Mouse (Mus musculus) layer of hippocampus, adult 8-10 months (tissue): ENCODE measurements at regions not wholly inside any gene's neighbourhood (a gene's known extent, or its start where the extent isn't known, plus 50 kb on each side); places are given as distances from the start of the nearest gene placed in this dataset.

Experiments used
- DNase-seq, 2 experiments: peaks; one replicate each; pipeline ENCODE4 v3.0.0; 2022; ENCODE audit warnings: low spot score in 2 of 2

DNA sequence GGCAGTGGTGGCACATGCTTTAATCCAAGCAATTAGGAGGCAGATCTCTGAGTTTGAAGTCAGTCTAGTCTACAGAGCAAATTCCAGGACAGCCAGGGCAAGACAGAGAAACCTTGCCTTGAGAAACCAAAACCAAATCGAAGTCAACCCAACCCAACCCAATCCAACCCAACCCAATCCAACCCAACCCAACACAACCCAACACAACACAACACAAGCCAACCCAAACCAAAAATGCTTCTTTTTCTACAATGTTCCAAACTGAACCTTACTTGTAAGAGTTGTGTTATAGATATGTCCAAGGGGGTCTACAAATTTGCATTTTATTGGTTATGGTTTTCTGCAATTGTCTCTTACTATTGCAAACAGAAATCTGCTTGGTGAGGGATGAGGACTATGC, 52.8 kb upstream of the Chodl start:
- no peak for DNase-seq

DNA sequence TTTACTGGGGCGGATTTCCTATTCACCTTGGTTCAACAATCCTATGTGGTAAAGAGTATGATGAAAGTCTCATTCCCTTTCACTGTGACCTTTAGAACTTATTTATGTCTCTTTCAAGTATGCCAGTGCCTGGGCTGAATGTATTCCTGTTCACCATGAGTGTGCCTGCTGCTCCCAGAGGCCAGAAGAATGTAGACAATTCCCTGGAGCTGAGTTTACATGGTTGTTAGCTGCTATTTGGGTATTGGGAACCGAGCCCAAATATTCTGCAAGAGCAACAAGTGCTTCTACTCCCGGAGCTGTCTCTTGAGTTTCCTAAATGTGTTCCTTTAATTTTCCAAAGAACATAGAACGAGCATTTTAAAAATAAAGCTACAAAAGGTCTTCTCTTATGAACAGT, 71.7 kb upstream of the Chodl start:
- DNase-seq: no peak

DNA sequence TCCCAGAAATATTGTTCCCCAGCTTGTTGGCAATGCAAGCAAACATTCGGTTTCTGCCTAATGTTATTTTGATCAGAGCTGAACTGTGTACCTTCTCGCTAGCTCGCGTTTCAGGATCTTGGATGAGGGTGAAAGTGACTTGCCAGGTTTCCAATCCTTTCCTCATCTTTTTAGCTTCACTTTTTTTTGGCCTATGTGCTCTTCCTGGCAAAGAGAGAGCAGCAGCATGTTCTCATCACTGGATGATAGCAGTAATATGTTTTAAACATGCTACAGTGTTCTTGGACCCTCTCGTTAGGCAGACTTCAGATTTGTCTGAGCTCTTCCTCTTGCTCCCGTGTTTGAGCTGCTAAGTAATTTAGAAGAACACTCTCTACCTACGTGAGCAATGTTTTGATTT, 99.8 kb upstream of the Chodl start:
- DNase-seq: no peak

DNA sequence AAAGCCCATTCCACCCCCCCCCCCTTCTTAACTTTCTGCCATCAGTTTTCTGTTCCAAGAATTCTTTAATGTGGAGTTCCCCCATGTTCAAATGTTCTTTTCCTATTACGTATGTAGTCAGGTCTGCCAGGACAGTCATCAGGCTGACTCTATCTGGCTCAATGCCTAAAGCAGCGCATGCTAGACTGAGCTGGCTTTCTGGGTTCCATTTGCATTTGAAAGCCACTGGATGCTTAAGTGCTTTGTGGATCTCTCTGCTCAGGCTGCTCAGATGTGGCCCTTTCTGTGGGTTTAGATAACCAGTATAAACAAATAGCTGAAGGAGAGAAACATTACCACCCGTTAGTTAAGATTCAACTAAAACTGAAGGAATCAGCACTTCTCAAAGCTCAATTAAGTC, 103.0 kb upstream of the Chodl start:
- DNase-seq: no peak

DNA sequence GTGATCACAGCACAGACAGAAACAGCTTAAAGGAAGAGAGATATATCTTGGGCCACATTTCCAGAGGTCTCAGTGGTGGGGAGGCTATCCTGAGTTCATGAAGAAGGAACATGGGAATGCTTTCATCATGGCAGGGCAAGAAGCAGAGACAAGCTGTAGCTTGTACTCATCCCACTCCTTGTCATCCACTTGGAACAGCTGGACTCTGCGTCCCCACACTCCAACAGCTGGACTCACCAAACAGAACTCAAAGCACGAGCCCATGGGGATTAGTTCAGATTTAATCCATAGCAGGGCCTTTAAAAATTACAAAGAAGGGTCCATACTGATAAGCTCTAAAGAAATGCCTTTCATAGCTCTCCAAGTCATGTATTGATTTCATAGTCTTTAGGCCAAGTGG, 140.7 kb upstream of the Chodl start:
- no peak for DNase-seq

DNA sequence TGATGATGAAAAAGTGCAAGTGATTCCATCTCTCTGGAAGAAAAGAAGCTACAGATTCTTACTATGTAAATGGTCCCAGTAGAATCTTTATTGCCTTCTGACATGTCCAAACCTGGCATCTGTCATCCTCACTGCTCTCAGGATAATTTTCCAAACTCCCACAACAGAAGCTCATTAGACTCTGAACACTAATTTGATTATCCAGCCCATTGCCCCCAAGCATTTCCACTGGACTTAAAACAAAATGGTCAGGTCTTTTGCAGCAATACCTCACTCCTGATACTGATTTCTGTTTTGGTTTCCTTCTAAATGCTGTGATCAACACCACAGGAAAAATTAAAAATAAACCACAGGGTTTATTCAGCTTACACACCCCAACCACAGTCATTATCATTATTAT, 171.5 kb upstream of the Chodl start:
- DNase-seq: no peak

DNA sequence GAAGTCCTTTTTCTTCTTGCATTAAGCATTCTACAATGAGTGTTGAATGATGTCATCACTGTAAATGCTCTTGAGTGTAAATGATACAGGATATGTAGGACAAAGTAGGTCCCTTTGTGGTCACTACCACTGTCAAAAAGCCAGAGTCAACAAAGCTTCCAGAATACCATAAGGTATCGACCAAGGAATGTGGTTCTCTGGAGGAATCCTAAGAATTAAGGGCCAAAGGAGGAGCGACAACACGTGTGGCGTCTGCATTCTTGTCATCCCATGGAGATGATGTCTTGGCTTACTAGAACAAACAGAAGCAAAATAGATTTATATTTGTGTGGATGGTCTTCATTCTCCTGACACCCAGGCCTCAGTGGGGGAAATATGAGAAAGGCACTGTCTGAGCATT, 161.4 kb upstream of the D16Ertd472e start:
- DNase-seq: no peak

DNA sequence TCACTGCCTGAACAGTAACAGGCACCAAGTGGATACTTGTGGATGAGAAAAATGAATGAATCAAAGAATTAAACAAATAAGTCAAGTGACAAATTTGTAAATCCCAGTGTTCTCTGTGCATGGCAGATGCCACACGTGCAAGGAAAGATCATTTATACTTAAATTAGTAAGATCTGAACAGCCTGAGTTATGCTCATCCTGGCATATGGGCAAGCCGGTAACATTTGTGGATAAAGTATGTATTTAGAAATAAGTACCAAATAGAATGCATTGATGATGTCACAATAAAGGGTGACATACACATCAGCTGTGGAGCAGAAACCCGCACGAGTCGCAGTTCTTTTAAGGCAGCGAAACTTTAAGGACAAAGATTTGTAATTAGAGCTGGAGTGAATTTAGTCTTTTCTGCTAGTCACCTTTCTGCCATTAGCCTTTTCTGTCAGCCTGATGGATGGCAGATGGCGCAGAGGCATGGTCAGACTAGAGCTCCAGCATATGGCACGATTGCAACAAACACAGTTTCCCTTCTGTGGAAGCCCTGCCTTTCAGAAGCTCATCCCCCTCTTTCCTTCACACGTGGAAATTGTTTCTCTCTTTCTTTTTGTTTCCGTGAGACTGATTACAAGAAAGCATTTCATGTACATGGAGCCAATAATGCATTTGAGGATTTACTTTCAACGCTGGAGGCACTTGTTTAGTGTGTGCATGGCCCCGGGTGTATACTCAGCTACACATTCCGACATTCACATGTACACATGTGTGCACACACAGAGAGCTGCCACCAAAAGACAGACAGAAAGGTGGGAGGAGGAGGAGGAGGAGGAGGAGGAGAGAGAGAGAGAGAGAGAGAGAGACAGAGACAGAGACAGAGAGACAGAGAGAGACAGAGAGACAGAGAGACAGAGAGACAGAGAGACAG, 154.3 kb upstream of the D16Ertd472e start:
- peak; percentile 22 to 39 for DNase-seq

DNA sequence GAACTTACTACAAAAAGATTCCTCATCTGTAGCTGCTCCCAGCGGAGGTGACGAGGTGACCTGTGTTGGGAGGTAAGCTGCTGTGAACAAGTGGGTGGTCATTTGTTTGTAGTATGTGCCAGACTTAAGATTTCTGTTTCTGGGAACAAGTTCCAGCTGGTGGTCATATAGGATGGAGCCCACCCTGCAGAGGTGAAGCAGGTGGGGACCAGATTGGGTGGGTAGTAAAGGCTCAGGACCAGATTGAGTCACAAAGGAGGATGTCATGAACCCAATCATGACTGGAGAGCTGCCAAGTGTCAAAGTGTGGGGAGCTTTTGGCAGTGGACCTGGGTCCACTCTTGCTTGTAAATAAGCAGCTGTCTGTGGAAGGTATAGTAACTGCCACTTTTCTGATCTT, 149.0 kb upstream of the D16Ertd472e start:
- DNase-seq: no peak

DNA sequence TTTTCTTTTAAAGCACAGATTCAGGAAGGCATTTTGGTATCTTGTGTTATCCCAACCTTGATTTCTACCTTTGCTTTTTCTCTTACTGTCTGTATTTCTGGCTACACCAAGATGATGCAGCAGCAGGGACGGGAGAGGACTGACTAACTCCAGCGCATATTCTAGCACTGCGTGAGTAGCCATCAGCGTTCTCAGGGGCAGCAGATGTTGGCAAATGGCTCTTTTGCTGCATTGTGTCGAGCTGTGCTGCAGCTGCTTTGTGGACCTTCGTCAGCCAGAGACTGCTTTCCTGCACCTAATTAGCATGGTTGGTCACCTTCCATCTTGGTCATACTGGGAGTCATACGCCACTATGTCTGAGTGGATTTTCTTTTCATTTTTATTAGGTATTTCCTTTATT, 133.4 kb upstream of the D16Ertd472e start:
- no peak for DNase-seq

DNA sequence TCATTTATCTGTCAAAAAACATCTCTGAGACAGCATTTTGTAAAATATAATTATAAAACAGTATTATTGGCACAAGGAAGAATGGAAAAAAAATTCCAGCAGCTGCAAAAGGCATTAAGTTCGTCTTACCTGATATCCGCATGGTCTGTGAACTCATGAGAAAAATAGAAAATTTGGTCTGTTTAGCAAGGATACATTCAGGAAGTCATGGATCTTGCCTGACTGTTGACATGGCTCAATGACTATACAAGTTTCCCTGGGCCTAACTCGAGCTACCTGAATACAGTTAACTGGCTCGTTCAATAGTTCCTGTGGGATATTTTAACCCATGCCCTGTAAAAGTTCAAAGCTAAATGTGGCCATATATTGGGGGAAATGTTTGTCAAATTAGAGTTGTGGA, 131.1 kb upstream of the D16Ertd472e start:
- no peak for DNase-seq

DNA sequence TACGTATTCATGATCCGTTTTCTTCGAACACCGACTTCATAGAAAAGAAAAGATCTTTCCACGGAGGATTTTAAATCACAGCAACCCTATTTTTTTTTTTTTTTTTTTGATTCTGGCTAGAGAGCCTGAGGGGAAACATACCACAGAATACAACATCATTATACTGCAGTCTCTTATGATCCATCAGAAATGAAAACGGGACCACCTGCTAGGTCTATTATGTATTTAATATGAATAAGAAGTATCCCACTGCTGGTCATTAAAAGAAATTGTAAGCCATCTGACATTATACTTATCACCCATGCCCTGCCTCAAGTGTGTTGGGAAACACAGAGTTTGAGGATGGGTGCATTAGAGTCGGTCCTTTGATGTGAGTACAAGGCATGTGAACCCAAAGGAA, 130.7 kb upstream of the D16Ertd472e start:
- no peak for DNase-seq

DNA sequence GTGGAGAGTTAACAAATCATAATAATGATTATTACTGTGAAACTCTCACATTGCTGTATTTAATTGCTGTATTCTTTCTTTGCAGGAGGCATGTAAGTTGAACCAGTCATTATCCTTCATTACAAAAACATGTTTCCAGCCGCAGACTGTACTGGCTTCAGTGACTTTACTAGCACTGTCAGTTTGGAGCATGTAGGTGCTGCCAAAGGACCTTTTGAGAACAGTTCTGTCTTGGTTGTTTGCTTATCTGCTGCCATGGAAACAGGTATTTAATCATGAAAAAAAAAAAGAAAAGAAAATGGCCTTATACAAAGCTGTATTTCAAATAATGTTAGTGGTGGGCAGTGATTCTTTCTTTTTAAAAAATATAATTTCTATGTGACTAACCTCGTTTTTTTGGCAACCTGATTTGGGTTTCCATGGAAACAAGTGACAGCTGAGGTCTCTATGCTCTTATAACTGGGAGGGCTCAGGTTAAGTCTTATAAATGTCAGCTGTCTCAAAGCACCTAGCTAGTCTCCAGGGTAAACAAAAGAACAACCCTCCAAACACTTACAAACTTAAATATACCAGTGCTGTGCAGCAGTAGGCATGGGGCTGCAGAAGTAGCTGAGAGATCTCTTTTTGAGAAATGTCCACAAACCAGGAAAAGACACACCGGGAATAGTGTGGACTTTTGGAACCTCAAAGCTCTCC, 121.2 kb upstream of the D16Ertd472e start:
- DNase-seq: no peak

DNA sequence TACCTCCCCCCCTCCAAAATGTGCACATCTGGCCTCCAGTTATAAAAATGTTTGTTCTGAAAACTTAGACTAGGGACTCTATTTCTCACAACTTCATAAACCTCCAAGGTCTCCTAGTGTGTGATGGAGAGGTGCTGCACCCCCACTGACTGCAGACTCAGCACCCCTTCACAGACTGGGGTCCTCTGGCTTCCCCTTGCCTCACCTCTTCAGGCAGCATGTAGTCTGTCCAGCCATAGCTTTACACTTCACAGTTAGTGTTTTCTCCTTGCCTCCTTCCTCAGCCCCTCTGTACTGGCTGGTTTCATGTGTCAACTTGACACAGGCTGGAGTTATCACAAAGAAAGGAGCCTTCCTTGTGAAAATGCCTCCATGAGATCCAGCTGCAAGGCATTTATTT, 111.7 kb upstream of the D16Ertd472e start:
- no peak for DNase-seq

DNA sequence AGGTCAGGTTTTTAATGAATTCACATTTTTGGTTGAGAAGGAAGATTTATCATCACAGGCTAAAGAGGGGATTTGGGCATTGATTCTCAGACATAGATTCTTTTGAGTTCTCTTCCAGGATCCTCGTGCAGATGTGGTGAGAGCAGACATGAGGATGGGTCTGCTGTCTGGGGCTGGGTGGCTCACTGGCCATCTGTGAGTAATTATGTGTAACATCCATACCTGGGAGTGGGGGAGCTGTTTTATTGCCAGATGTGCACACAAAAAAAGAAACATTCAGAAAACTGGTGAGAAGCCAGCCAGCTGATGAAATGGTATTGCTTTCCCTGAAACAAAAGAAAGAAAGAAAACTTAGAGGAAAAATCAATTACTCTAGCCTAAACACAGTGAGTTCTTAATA, 108.7 kb upstream of the D16Ertd472e start:
- no peak for DNase-seq

DNA sequence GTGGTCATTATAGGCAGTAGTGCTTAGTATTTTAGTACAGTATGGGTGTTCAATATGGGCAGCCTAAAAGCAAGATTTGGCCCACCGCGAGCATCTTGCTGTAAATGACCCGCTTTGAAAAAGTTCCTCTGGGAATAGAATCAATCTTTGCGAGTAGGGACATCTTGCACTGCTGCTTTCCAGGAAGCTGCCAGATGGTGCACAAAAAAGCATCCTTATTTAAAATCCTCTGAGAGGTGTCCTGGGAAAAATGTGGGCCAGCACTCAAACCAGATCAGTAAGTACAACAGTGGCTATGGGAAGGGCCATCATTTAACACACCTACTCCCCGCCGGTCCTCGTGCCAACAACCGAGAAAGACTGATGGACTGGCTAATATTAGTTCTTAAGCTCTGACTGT, 107.5 kb upstream of the D16Ertd472e start:
- peak; percentile 9 to 10 for DNase-seq

DNA sequence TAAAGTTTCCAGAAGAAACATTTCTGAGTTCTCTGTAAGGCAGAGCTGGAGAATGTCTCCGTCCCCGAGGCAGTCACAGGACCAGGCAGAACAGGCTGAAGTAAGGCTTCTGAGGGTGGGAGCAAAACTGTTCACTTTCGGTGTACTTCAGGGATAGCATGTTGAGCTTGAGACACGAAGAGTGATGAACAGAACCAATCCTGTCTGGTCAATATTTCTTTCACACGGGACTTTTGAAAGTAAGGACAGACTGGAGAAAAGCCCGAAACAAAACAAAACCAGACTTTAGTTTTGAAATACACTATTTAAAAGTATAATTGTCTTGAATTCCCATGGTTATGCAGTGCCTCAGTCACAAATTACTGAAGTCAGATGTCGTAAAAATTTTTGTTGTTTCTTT, 84.6 kb upstream of the D16Ertd472e start:
- DNase-seq: no peak

DNA sequence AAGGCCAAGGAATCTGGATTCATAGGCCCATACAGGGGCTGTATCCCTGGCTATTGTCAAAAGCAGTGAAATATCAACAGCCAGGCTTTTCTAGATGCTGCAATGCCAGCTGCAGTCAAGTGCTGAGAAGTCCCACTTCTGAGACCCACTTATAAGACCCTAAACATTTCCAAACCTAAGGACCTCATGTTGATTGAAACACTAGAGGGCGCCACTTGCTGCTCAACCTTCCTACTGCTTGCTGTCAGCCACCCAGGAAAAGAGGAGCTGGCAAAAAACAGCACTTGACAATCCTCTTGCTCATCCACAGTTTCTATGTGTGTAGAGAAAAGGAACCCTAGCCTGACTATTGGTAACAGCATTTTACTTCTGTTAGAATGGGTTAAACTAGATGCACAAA, 68.2 kb upstream of the D16Ertd472e start:
- peak in 1 of 2 experiments; percentile 15 for DNase-seq

DNA sequence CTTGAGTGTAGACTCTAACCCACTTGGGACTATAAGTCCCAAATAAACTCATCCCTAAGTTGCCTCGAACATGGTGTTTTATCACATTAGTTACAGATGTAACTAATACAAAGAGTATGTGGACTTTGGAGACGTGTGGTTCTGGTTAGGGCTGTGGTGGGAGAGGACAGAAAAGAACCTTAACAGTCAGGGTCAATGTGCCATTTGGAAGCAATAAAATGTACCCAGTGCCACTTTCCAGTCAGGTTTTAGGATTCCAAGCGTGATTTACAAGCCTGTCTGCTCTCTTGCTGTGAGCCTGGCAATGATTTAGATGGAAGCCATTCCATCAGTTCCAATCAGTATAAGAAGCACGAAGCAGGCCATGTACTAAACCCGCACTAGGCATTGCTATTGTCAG, 65.2 kb upstream of the D16Ertd472e start:
- no peak for DNase-seq

DNA sequence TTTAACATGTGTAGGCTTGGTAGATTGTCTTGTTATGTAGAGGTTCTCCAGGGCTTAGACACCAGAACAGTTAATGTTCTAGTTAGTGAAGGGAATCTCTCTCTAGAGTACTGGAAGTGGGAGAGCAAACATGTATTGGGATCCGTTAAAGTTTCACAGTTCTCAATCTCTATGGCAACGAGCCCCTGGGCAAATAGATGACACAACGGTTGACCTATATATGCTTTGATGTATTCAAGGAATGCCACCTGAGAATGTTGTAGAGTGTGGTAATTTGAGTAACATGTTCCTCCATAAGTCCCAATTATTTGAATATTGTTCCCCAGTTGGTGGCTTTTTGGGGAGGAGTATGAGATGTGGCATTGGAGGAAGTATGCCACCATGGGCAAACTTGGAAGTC, 64.7 kb upstream of the D16Ertd472e start:
- no peak for DNase-seq

DNA sequence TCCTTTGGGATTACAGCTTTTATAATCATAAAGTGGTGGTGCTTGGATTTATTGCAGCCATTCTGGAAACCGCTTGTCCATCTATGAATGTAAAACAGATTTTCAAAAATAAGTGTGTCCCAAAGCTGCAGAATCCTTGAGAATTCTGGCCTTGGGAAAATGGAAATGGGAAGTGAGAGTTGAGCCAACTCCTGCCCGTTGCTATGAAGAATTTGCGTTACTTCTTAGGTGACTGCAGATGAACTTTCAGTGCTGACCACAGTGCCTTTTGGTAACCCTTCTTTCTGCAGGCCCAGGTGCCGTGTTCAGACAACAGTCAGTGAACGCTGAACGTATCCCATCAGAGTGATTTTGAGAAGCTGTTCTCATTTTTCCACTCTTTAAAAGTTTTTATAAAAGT, 60.9 kb upstream of the D16Ertd472e start:
- no peak for DNase-seq

DNA sequence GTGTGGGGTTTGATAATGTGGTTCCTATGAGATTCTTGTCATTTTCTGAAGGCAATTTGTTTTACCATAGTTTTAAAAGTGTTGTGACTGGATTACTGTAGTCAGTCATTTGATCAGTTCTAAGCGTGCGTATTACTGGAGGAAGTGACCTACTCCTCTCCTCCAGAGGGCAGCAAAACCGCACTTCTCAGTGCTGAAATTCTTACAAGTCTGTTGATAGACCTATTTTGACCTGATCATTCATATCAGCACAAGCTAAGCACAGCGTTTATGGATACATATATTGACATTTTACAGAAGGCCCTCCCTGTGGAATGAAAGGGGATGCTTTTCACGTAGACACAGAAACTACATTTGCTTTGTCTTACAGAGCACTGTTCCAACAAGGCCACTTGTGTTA, 60.5 kb upstream of the D16Ertd472e start:
- DNase-seq: peak in 1 of 2 experiments; percentile 12

DNA sequence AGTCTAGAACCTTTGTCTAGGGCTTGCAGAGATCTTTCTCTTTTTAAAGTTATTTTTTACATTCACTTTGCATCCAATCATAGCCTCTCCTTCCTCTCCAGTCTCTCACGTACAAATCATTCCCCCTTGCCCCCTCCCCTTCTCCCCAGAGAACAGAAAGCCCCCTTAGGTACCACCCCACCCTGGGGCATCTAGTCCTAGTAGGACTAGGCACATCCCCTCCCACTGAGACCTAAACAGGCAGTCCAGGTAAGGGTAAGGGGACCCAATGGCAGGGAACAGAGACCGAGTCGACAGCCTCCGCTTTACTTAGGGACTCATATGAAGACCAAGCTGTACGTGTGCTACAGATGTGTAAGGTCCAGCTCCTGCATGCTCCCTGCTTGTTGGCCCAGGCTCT, 59.3 kb upstream of the D16Ertd472e start:
- no peak for DNase-seq
